Mouse (Mus musculus): ENCODE data around the gene Rsph6a. TPM values are rescaled to one million over a fixed set of nuclear protein-coding genes. Genes with fewer than 3 reads are reported as not detected.

Gene Rsph6a
- polyA plus RNA-seq (2012; rRNA removed) (not detected in 2 replicates), polyA plus RNA-seq (2014; fragmentation: Nextera tagmentation; extraction: Ambion mirVana) (not detected in 2 replicates)

DNA sequence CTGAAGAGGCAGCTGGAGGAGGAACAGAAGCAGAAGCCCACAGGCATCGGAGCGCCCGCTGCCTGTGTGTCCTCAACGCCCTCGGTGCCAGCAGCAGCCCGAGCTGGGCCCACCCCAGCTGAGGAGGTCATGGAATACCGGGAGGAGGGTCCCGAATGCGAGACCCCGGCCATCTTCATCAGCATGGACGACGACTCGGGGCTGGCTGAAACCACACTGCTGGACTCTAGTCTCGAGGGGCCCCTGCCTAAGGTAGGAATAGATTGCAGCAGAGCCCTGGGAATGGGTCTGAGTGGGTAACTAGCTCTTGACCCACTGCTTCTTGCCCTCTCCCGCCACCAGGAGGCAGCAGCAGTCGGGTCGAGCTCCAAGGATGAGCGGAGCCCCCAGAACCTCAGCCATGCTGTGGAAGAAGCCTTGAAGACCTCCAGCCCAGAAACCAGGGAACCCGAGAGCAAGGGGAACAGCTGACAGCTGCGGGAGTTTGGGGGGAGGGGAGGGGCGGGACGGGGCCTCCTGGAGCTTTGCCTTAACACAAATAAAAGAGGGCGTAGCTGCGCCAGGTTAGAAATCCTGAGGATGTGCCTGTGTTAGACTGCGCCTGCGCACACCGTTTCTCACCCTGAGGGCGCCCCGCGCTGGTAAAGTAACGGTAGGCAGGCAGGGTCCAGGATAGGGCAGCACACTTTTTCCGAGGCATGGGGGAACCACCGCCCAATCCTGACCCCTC, at the start of gene Rsph6a:
Gene Rsph6a (plus strand): TSS at position 644 of the 730 bp plus-strand sequence.
- TF ChIP-seq CTCF (IDR thresholded peaks at IDR 0.05; ENCODE audit: low read depth) (peak; percentile 69), EP300 (IDR thresholded peaks at IDR 0.05; ENCODE audit: low read depth) (no peak)
- H3K4me3 ChIP-seq (ENCODE audit: insufficient read depth in 1 of 2, low read depth in 2 of 2, low read length in 2 of 2): no peak within 1 kb of the TSS
- no peaks in the 10 kb centered on the region for H3K4me1 ChIP-seq (replicated peaks; ENCODE audit: control insufficient read depth in 2 of 2, insufficient read depth in 2 of 2, low read length in 1 of 2)
- ATAC-seq (ENCODE audit: insufficient read depth): no peak
- no peaks in the 10 kb centered on the region for H3K9me3 ChIP-seq (ENCODE audit: control insufficient read depth, low read length)
- H3K4me2 ChIP-seq (ENCODE audit: low read depth): no peak within 1 kb of the TSS
- H3K27ac ChIP-seq: no peak within 1 kb of the TSS
- 54% methylated on average over 33 of the region's 33 CpGs for WGBS (ENCODE audit: insufficient replicate concordance)
- H3K9ac ChIP-seq (replicated peaks): no peak within 1 kb of the TSS
- H3K27me3 ChIP-seq (ENCODE audit: control insufficient read depth, insufficient read depth, low read length): no peaks in the 10 kb centered on the region
- peaks cover 11% of the 10 kb centered on the region; the same call in 1 of the 2 replicates for H3K36me3 ChIP-seq (replicated peaks; ENCODE audit: control insufficient read depth, insufficient read depth, low read depth)
- no peak for DNase-seq (ENCODE audit: low read depth in 3 of 3, low spot score in 3 of 3)

DNA sequence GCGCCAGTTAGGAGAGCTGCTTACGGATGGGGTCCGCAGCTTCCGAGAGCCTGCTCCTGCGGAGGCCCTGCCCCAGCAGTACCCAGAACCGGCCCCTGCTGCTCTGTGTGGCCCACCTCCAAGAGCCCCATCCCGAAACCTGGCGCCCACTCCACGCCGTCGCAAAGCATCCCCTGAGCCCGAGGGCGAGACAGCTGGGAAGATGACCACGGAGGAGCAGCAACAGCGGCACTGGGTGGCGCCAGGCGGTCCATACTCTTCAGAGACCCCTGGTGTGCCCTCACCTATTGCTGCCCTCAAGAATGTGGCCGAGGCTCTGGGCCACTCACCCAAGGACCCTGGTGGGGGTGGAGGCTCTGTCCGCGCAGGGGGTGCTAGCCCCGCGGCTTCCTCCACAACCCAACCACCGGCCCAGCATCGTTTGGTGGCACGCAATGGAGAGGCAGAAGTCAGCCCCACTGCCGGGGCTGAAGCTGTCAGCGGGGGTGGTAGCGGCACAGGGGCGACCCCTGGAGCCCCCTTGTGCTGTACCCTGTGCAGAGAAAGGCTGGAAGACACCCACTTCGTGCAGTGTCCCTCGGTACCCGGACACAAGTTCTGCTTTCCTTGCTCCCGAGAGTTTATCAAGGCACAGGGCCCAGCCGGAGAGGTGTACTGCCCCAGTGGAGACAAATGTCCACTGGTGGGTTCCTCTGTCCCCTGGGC, 48.9 kb upstream of the Rsph6a start:
- 75% methylated on average over 34 of the region's 34 CpGs for WGBS (ENCODE audit: insufficient replicate concordance)
- Histone ChIP-seq H3K27ac (no peak overlapping the region), H3K9ac (replicated peaks) (no peak overlapping the region), H3K4me1 (replicated peaks; ENCODE audit: control insufficient read depth in 2 of 2, insufficient read depth in 2 of 2, low read length in 1 of 2) (peaks cover 13 to 23% of the 10 kb centered on the region in 2 experiments), H3K4me3 (ENCODE audit: insufficient read depth in 1 of 2, low read depth in 2 of 2, low read length in 2 of 2) (peak overlapping the region; percentile 58 to 82; a peak in 3 of 4 replicates), H3K9me3 (ENCODE audit: control insufficient read depth, low read length) (no peaks in the 10 kb centered on the region), H3K36me3 (replicated peaks; ENCODE audit: control insufficient read depth, insufficient read depth, low read depth) (no peaks in the 10 kb centered on the region), H3K27me3 (ENCODE audit: control insufficient read depth, insufficient read depth, low read length) (no peaks in the 10 kb centered on the region), H3K4me2 (ENCODE audit: low read depth) (peak overlapping the region; percentile 79)
- DNase-seq (ENCODE audit: low read depth in 3 of 3, low spot score in 3 of 3): no peak
- no peak for ATAC-seq (ENCODE audit: insufficient read depth)
- TF ChIP-seq CTCF (IDR thresholded peaks at IDR 0.05; ENCODE audit: low read depth) (no peak), EP300 (IDR thresholded peaks at IDR 0.05; ENCODE audit: low read depth) (no peak)

- no peak overlapping the region for H3K9ac ChIP-seq (replicated peaks)
- DNase-seq (ENCODE audit: low read depth in 3 of 3, low spot score in 3 of 3): peak; percentile 68 to 72 (median 69)
- H3K4me2 ChIP-seq (ENCODE audit: low read depth): peak overlapping the region; percentile 79
- ATAC-seq (ENCODE audit: insufficient read depth): no peak
- H3K27ac ChIP-seq: no peak overlapping the region
- TF ChIP-seq CTCF (IDR thresholded peaks at IDR 0.05; ENCODE audit: low read depth) (peak; percentile 99), EP300 (IDR thresholded peaks at IDR 0.05; ENCODE audit: low read depth) (no peak)
- H3K27me3 ChIP-seq (ENCODE audit: control insufficient read depth, insufficient read depth, low read length): no peaks in the 10 kb centered on the region
- no peak overlapping the region for H3K4me3 ChIP-seq (ENCODE audit: insufficient read depth in 1 of 2, low read depth in 2 of 2, low read length in 2 of 2)
- peaks cover 13 to 18% of the 10 kb centered on the region in 2 experiments for H3K4me1 ChIP-seq (replicated peaks; ENCODE audit: control insufficient read depth in 2 of 2, insufficient read depth in 2 of 2, low read length in 1 of 2)
- WGBS (ENCODE audit: insufficient replicate concordance): 5% methylated on average over 12 of the region's 12 CpGs
- no peaks in the 10 kb centered on the region for H3K9me3 ChIP-seq (ENCODE audit: control insufficient read depth, low read length)
- no peaks in the 10 kb centered on the region for H3K36me3 ChIP-seq (replicated peaks; ENCODE audit: control insufficient read depth, insufficient read depth, low read depth)
These were observed 48.0 kb upstream of the Rsph6a start for GRCm38 (mm10) chr7:19006476-19006875.

GRCm38 (mm10) chr7:19007026-19007977, 47.2 kb upstream of the Rsph6a start:
- no peak for DNase-seq (ENCODE audit: low read depth in 3 of 3, low spot score in 3 of 3)
- Histone ChIP-seq H3K9ac (replicated peaks) (no peak overlapping the region), H3K36me3 (replicated peaks; ENCODE audit: control insufficient read depth, insufficient read depth, low read depth) (no peaks in the 10 kb centered on the region), H3K27me3 (ENCODE audit: control insufficient read depth, insufficient read depth, low read length) (no peaks in the 10 kb centered on the region), H3K9me3 (ENCODE audit: control insufficient read depth, low read length) (no peaks in the 10 kb centered on the region), H3K27ac (peak overlapping the region; percentile 31; the same call in 1 of the 2 replicates), H3K4me3 (ENCODE audit: insufficient read depth in 1 of 2, low read depth in 2 of 2, low read length in 2 of 2) (no peak overlapping the region), H3K4me1 (replicated peaks; ENCODE audit: control insufficient read depth in 2 of 2, insufficient read depth in 2 of 2, low read length in 1 of 2) (peaks cover 6 to 12% of the 10 kb centered on the region in 2 experiments; a peak in 3 of 4 replicates), H3K4me2 (ENCODE audit: low read depth) (peak overlapping the region; percentile 35)
- TF ChIP-seq EP300 (IDR thresholded peaks at IDR 0.05; ENCODE audit: low read depth) (no peak), CTCF (IDR thresholded peaks at IDR 0.05; ENCODE audit: low read depth) (no peak)
- ATAC-seq (ENCODE audit: insufficient read depth): peak; percentile 7; the same call in 1 of the 2 replicates
- WGBS (ENCODE audit: insufficient replicate concordance): 68% methylated on average over 13 of the region's 13 CpGs
